Mouse (Mus musculus): Measurements from ENCODE around the gene Lsm6.
A peak's percentile ranks its signal among the peaks of the same experiment; 100 is the strongest.

Gene Lsm6

GRCm38 (mm10) chr8:78820673-78821310 lies at the start of gene Lsm6:
TSS of gene Lsm6 (minus strand) at chr8:78821140.
- peak; percentile 98 to 100 for DNase-seq (ENCODE audit: low spot score in 2 of 2)

DNA sequence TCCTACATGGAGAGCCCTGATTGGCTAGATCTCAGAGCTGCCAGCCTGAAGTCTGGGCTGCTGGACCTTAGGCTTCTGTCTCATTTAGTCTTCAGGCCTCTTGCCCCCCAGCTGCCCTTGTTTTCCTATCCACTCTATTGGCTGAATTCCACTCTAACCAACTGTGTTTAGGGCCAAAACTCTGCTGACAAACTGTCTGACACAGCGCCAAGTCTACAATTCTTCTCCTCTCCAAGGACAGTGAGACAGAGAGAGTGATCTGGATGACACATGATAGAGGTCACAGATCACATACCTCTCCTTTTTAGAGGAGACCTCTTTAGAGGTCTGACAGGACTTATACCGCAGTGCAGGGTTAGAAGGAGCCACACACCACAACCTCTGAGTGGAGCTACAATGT lies 46.1 kb upstream of the Lsm6 start:
- DNase-seq (ENCODE audit: low spot score in 2 of 2), result no peak

DNA sequence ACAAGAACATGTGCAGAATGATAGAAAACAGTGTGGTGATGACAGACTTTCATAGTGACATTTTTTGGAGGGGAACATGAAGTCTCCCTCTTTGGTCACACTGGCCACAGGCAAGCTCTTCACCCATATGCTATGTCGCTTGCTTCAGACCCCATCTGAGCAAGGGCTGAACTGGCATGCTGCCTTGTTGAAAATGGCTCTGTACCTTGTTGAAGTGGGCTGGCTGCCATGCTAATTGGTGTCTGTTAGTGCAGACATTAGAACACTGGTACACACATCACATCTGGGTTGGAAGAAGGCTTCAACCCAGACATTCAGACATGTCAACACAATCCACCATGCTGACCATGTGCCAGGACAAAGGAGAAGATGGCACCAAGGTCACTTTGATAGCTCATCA lies 42.1 kb upstream of the Lsm6 start:
- DNase-seq (ENCODE audit: low spot score in 2 of 2), result no peak

DNA sequence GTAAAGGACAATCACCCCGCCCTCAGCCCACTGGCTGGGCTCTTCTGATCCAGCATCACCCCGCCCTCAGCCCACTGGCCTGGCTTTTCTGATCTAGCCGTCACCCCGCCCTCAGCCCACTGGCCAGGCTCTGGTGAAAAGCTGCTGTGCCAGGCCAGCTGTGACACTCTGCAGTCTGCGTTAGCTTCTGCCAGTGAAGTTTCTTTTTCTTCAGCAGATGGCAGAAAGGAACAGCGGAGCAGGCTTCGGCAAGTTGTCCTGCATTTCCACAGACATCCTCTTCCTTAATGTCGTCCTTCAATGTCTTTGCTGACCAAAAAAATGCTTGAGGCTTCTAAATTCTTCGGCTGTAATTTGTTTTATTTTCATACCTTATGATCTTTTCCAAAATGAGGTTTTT lies 41.1 kb upstream of the Lsm6 start:
- DNase-seq (ENCODE audit: low spot score in 2 of 2), result no peak

DNA sequence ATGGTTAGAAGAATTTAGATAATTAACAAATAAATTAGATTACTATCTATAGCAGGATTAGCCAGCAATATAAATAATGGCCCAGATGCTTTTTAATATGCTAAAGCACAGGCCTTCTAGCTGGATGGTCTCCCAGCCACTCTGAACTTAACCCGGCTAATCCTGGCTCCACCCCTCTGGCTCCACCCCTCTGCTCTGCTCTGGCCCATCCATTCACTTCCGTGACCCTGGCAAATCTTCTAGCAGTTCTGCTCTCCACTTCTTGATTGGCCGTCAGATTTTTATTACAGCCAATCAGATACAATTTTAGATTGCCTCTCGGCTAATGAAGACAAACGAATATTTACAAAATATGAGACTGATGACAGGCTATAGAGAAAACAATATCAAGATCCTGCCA lies 39.8 kb upstream of the Lsm6 start:
- DNase-seq (ENCODE audit: low spot score in 2 of 2), result no peak

DNA sequence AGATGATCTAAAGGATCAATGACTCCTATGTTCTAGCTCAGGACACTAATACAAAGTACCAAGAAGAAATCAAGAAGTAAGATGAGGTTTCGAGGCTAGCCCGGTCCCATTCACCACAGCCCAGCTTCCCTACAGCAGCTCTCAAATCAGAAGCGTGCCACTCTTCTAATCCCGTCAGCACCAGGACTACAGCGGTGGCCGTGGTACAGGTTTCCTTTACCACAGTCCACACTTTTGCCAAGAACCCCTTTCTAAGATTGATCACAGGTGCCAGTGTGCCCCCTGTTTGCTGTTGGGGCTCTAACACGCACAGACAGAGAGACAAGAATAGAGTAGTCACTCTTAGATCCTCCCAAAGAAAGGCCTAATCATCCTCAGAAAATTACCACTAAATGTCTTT lies 36.5 kb upstream of the Lsm6 start:
- DNase-seq (ENCODE audit: low spot score in 2 of 2), result no peak

DNA sequence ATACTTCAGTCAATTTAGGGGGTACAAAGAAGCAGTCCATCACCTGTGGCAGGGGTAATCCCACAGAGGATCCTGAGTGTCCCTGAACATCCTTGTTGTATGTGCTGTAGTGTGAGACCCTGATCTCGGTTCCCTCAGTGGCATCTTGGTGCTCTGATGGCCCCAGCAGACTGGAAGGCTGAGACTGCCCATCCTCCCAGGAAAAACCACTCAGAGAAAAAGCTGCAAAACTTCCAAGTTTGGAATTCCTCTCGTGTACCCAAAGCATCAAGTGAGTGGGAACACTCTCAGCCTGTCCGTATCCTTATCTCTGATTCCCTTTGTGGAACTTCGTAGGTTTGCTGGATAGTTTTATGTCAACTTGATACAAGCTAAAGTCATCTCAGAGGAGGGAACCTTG lies 31.3 kb upstream of the Lsm6 start:
- DNase-seq (ENCODE audit: low spot score in 2 of 2), result no peak

DNA sequence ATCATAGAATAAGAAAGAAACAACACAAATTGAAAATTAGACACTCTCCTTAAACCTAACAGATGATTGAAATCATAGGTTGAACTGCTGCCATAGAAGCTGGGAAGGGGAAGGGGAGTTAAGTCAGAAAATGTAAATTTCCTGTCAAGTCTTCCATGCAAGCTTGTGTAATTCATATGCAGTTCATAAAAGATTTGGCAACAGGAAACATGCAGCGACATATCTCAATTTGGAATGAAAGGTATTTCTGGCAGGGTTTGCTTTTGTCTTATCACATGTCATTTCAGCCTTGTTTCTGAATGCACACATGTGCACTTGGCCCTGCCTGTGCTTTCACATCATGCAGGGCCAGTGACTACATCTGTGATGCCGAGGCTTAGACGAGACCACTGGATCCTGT lies 26.3 kb upstream of the Lsm6 start:
- DNase-seq (ENCODE audit: low spot score in 2 of 2), result no peak

- DNase-seq (ENCODE audit: low spot score in 2 of 2), result no peak
Measured at GRCm38 (mm10) chr8:78844559-78844958, 23.6 kb upstream of the Lsm6 start.

DNA sequence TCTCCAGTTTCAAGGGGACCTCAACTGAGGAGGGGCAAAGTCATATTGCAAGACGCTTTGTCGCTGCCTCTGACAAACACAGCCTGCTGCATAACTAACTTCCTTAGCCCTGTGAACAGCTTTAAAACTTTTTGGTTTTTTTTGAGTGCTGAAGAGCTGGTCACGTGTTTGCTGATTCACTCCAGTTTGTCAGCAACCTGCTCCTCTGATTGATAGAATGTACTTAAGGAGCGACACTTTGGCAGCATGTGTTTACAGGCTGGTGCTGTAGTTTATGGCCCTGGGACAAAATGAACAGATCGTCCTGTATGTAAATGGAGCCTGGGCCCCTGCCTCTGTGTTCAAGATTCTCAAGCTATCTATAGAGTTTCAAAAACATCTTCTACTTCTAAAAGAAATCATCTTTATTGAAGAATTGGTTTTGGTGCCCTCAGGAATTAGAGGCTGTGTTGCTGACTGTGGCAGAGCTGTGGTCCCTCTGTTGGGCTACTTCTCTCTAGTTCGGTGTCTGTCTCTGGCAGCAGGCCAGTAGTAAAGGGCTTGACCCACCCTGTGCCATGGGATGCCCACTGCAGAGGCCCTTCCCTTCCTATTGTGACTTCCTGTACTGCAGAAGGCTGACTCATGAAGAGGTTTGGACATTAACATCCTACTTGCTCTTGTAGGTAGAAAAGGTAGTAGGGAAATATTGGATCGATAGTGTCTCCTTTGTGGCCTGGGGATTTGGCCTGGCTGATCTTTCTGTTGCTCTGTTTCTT lies 17.9 kb upstream of the Lsm6 start:
- DNase-seq (ENCODE audit: low spot score in 2 of 2), result no peak

DNA sequence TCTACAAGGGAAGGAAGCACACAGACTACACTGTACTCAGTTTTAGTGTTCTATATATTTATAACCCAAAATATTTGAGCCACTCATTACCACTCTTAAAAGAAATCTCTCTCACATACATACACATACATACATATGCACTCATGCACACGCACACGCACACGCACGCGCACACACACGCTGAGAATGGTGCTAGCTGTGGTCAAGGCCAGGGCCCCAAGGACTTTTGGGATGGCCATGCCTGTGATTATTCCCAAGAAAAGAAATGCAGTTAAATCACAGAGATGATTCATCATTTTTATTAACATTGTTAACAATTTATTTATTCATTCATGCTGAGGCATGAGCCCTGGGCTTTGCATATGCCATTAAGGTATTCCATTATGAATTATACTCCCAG lies 15.2 kb upstream of the Lsm6 start:
- no peak for DNase-seq (ENCODE audit: low spot score in 2 of 2)

- DNase-seq (ENCODE audit: low spot score in 2 of 2), result no peak
Measured at GRCm38 (mm10) chr8:78828414-78828813, 7.5 kb upstream of the Lsm6 start.

DNA sequence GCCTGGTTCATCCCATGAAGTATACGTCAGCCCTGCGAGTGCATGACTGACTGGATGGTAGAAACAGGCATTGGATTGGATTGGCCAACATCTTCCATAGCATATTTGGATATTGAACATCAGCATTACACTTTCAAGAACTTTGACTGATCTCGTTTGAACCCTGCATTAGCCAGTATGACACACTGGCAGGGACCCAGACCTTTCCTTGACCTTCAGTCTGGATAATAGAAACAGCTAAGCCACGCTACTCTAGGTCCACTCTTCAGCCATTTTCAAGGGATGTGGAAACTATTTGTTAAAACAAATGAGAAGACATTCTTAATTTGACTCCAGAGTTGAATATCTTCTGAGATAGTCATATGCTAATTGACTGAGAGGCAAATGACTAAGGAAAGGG lies 3.6 kb upstream of the Lsm6 start:
- no peak for DNase-seq (ENCODE audit: low spot score in 2 of 2)

DNA sequence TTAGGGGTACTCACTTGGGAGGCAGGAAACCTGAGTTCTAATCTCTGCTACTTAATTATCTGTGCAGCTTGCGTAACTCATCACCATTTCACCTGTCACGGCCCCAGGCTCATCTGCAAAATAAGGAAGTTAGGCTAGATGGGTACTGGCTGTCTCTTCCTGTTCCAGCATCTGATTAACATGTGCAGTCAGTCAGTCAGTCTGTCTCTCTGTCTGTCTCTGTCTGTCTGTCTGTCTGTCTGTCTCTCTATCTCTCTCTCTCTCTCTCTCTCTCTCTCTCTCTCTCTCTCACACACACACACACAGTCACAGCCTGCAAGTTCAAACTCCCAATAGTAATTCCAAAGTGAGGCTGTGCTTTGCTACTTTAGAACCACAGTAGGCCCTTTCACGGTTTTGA lies 967 bp downstream of the Lsm6 start:
- peak in 1 of 2 experiments; percentile 16 for DNase-seq (ENCODE audit: low spot score in 2 of 2)

- DNase-seq (ENCODE audit: low spot score in 2 of 2), result no peak
Measured at GRCm38 (mm10) chr8:78814743-78815142, 6.2 kb downstream of the Lsm6 start.

DNA sequence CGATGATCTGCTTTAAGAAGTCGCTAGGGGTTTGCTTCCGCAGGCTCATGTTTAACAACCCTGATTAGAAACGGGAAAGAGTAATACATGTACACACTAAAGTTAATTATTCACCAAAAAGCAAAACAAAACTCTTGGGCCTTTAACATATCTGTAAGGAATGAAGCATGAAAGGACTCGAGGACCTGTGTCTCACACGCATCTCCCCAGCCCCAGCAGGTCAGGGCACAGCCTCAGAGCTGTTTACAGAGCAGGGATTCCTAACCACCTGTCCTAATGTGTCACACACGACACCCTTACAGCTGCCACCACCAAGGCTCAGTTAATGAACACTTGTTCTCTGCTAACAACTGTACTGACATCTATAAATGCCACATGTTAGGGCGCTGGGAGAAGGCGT lies 7.9 kb downstream of the Lsm6 start:
- DNase-seq (ENCODE audit: low spot score in 2 of 2), result no peak

DNA sequence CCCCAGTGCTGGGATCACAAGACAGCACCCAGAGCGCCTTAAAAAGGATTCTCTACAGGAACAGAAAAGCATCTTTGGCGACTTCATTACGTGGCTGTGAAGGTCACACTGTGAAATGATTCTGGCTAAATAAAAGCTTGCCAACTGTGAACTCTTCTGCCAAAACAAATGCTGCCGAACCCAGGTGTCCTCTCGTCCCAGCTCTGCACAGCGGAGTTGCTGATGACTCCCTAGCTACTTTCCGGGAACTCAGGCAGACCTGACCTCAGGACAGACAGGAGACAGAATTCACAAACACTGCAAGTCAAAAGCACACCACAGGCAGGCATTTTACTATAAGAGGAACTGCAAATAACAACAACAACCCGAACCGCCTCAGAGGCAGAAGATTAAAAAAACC lies 8.5 kb downstream of the Lsm6 start:
- DNase-seq (ENCODE audit: low spot score in 2 of 2), result no peak

DNA sequence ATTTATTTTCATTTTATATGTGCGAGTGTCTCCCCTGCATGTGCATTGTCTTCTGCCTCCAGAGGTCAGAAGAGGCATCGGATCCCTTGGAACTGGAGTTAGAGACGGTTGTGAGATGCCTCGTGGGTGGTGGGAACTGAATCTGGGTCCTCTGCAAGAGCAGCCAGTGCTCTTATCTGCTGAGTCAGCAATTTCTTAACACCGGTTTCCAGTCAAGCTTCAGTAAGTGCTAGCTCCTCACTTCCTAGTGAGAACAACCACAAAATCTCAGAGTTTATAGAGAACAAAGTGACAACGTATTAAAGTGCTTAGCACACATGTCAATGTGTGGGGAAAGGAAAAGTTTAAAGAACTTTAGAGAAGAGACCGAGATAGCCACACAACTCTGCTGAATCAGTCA lies 9.2 kb downstream of the Lsm6 start:
- DNase-seq (ENCODE audit: low spot score in 2 of 2), result no peak

DNA sequence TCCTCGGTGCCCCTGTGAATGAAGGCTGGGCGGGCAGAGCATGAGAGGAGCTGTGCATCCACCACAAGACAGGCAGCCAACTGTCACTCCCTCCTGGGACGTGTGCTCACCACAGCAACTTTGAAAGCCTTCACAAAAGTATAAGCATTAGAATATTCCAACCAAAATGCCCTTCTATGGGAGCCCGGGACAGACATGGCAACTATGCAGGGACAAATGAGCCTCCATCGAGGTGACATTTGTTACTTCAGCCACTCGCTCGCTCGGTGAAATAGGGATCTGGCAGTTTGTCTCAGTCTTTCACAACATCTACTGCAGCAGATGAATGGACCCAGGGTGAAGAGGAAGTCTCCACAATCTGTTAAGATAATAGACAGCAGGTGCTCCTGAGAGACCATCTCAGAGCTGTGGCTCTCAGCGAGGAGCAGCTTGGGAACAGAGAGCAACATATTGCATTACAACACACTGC lies 10.7 kb downstream of the Lsm6 start:
- no peak for DNase-seq (ENCODE audit: low spot score in 2 of 2)

DNA sequence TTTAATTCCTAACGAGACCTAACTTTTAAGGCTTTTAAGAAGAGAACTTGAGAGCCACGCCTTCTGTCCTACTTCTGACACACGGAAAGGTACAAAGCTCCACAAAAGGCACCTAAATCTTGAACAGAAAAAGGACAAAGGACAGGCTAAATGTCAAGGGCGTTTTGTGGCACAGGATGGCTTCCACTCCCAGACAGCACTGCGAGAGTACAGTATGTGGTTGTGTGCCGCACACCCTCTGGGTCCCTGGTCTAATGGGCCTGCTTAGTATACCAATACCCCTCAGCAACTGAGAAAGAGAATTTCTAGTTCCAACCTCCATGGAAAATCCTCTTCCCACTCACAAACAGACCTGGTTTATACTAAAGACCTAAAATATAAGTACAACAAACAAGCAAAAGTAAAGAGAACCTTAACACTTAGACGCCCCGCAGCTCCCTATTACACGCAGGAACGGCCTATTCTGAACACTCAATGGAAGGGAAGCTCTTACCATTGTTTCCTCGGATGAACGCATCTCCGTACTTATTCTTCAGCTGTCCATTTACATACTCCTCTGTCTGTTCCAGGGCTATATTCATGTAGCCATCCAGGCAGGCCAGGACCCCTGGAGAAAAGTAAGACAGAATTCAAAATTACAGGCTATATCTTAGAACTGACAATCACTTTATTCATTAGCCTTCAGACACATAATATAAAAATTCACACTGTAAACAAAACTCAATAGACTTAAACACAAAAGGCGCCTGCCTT lies 11.3 kb downstream of the Lsm6 start:
- DNase-seq (ENCODE audit: low spot score in 2 of 2), result peak in 1 of 2 experiments; percentile 51

DNA sequence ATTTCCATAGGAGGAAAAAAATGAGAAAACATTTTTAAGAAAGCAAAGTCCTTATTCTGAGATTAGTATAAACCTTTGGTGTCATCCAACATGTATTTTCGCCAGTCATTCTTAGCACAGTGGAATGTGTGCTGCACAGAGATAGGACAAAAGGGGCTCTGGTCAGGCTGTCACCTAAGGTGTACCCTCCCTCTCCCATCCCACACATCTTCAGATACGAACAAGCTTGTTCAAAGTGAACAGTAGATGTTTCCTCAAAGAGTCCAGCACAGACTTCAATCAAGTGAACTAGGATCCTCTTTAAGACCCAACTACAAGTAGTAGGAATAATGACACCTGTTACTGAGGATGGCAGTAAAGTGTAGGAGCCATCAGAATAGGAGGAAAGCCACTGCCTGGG lies 12.1 kb downstream of the Lsm6 start:
- DNase-seq (ENCODE audit: low spot score in 2 of 2), result peak in 1 of 2 experiments; percentile 9

- DNase-seq (ENCODE audit: low spot score in 2 of 2), result peak in 1 of 2 experiments; percentile 35
Measured at GRCm38 (mm10) chr8:78808439-78808838, 12.5 kb downstream of the Lsm6 start.

- peak in 1 of 2 experiments; percentile 57 for DNase-seq (ENCODE audit: low spot score in 2 of 2)
Measured at GRCm38 (mm10) chr8:78807283-78807682, 13.7 kb downstream of the Lsm6 start.
